Mouse (Mus musculus) brain, embryonic 14.5 days (tissue): ENCODE measurements around the gene Rad54l2.

ENCODE experiments used
- CTCF ChIP-seq: fragments of 200-500 bp; IDR thresholded peaks from 2 replicates; pipeline ENCODE4 v1.5.1; 2012; ENCODE audit warnings: inconsistent platforms, mild to moderate bottlenecking, moderate library complexity, borderline replicate concordance; ENCODE audit not compliant: insufficient read depth, insufficient read length; ENCODE audit errors: extremely low read depth
- POLR2A ChIP-seq: fragments of 200-500 bp; IDR thresholded peaks from 2 replicates; pipeline ENCODE4 v1.6.1; 2012; ENCODE audit warnings: mild to moderate bottlenecking, inconsistent platforms, borderline replicate concordance; ENCODE audit not compliant: poor library complexity, insufficient read depth, insufficient read length, severe bottlenecking; ENCODE audit errors: extremely low read depth

DNA sequence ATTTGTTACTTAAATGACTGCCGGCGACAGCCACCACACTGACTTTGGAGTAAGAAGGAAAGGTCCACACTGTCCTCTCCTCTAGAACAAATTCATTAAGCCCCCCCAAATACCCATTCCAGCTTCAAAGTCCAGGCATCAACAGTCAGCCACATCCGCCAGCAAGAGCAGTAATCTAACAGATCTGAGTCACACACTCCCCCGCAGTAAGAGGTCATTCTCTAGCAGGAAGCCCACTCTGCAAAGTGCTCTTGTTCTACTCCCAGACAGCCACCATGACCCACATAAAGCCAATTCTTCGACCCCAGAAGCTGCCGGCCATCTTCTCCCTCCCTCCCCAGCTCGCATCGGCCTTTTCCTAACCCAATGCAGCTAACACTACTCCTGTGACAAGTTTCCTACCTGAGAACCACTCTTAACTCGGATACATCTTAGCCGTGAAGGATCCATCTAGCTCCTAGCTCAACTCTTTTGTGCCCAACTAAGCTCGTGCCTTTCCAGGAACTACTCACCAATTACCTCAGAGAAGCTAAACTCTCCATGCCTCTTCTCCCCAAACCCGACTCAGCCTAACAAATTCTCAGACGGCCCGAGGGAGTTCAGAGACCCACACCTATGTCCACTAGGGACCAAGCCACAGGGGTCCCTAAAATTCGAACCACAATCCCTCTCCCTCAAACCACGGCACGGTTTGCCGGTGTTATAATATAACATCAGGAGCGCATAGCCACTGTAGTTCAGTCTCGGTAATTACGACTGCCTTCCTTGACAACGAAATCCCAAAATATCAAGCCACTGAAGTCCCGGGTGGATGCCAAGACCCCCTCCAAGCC lies 799 bp downstream of the Rad54l2 start:
- TF ChIP-seq POLR2A = no peak
- no peak for TF ChIP-seq CTCF
